Mouse (Mus musculus): ENCODE measurements at regions not wholly inside any gene's neighbourhood (a gene's known extent, or its start where the extent isn't known, plus 50 kb on each side); places are given as distances from the start of the nearest gene placed in this dataset.

DNA sequence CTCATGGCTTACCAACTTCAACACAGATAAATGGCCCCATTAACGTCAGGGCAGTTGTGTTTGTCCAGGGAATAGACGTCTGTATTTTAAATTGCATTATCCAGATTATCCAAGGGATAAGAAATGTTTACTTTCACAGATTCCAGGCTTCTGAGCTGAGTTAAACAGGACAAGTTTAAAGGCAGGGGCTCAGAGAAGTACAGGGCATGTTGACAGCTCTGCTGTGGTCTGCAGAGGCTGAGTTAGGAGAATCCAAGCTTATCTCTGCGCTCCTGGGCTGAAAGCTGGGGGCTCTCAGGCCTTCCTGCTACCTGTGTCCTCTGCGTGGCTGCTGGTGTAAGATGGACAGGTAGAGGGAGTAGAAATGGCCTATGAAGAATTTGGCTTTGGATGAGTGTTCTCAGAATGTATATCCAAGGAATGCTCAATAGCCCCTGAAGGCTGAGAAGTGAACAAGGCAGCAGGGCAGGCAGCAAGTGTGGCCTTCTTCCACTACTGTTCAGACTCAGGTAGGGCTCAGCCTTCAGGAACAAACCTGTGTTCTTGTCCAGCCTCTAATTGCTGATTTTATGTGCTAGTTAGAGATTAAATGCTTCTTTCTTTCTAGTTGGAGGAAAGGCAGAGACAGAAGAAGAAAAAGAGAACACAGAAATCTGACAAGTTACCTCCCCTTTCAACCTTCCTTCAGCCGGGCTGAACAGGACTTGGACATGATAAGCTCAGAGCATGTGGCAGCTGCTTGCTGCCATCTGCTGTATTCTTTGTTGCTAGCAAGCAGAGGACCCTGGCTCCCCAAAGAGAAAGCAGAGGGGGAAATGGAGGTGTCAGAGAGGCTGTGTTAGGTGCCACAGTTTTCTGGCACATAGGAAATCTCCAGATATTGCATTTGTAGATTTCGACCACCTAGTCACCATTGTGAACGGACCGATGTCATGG, 77.9 kb upstream of the Grem2 start:
- peak; percentile 96 for ATAC-seq (ENCODE audit: low TSS enrichment)

GRCm38 (mm10) chr1:174992520-174992919, 70.9 kb upstream of the Grem2 start:
- ATAC-seq (ENCODE audit: low TSS enrichment), result no peak

- no peak for ATAC-seq (ENCODE audit: low TSS enrichment)
Observed at GRCm38 (mm10) chr1:174988590-174988989, 67.0 kb upstream of the Grem2 start.

DNA sequence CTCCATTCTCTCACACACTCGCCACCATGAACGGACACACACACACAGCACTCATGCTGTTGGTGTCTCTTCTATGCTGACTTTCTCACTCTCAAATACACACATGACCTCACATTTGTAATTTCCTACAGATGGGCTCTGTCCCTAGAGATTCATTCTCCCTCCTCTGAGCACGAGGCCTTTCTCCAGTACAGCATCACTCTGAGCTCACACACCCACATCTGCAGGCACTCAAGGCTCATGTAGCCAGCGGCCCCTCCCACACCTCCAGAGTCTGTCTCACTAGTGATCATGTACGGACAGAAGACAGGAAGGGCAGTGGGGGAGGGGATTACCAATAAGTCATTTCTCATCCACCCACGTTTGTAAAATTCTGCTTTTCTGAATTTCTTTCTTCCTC, 50.3 kb upstream of the Grem2 start:
- no peak for ATAC-seq (ENCODE audit: low TSS enrichment)
